Mouse (Mus musculus) embryonic fibroblast, embryonic 13.5 days (primary cell): Measurements from ENCODE around the gene Naa35.

Experiments
- CTCF ChIP-seq: IDR thresholded peaks from 2 replicates; pipeline ENCODE4 v1.5.1; 2011; ENCODE audit warnings: mild to moderate bottlenecking, control low read depth, low read length, moderate library complexity, borderline replicate concordance; ENCODE audit not compliant: insufficient read depth
- POLR2A ChIP-seq: IDR thresholded peaks from 2 replicates; pipeline ENCODE4 v1.6.1; 2011; ENCODE audit warnings: low read depth, mild to moderate bottlenecking, control low read depth, low read length, moderate library complexity

DNA sequence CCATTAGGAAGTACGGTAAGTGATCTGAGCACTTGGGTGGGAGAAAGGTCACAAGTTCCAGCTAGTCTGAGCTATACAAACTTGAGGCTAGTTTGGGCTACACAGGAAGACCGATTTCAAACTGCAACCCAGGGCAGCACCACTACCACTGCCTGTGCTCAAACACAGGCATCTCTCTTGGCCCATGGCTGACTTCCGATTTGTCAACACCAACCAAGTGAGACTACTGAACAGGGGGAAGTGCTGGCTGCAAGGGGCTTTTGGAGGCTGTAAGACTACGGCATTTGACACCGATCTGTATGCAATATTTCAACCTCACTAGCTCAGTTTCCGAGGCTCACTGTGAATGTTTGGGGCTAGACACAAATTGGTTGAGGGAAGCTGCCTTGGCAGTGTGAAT lies 62.4 kb downstream of the Naa35 start:
- TF ChIP-seq POLR2A = no peak
- TF ChIP-seq CTCF = no peak
